Mouse (Mus musculus): ENCODE measurements around the gene Stra6l. TPM values are rescaled to one million over a fixed set of nuclear protein-coding genes. Genes with fewer than 3 reads are reported as not detected.

The Stra6l gene
- polyA plus RNA-seq, 1 experiment from 2014 or later = 6.1 TPM

GRCm38 (mm10) chr4:45921663-45922435 is 73.4 kb downstream of the Stra6l start:
- Histone ChIP-seq H3K4me3 (ENCODE audit: inconsistent target) (no peak overlapping the region), H3K27ac (no peak overlapping the region), H3K79me2 (ENCODE audit: inconsistent target) (no peaks in the 10 kb centered on the region), H3K36me3 (ENCODE audit: inconsistent target) (no peaks in the 10 kb centered on the region)
- WGBS (ENCODE audit: missing documents) = 94% methylated on average over 10 of the region's 10 CpGs

- 93% methylated on average over 4 of the region's 4 CpGs for WGBS (ENCODE audit: missing documents)
- Histone ChIP-seq H3K4me3 (ENCODE audit: inconsistent target) (no peak overlapping the region), H3K36me3 (ENCODE audit: inconsistent target) (no peaks in the 10 kb centered on the region), H3K27ac (no peak overlapping the region), H3K79me2 (ENCODE audit: inconsistent target) (no peaks in the 10 kb centered on the region)
These were observed 75.5 kb downstream of the Stra6l start for GRCm38 (mm10) chr4:45924011-45924410.

GRCm38 (mm10) chr4:45928561-45928960 is 80.1 kb downstream of the Stra6l start:
- Histone ChIP-seq H3K27ac (no peak overlapping the region), H3K4me3 (ENCODE audit: inconsistent target) (no peak overlapping the region), H3K79me2 (ENCODE audit: inconsistent target) (no peaks in the 10 kb centered on the region), H3K36me3 (ENCODE audit: inconsistent target) (no peaks in the 10 kb centered on the region)
- WGBS (ENCODE audit: missing documents) = 91% methylated on average over 4 of the region's 4 CpGs

Other genes starting within 250 kb of the Stra6l start
- 5.7 to 8.5 TPM (median 8.3 TPM) in 3 replicates for gene Aldh1b1, start 49.6 kb upstream of the Stra6l start, polyA plus RNA-seq (2018)
- gene Igfbpl1, start 21.7 kb upstream of the Stra6l start, polyA plus RNA-seq (2018) = not detected in 3 replicates
- gene Ccdc180, start 41.6 kb downstream of the Stra6l start, polyA plus RNA-seq (2018) = 0.04 to 0.13 TPM (median 0.09 TPM) in 3 replicates
- gene Tdrd7, start 116.7 kb downstream of the Stra6l start, polyA plus RNA-seq (2018) = 30.7 to 69.3 TPM (median 53.8 TPM) in 3 replicates
- 5.2 to 16.5 TPM (median 13.3 TPM) in 3 replicates for gene Tmod1, start 190.3 kb downstream of the Stra6l start, polyA plus RNA-seq (2018)

Measured in macrophage (primary cell).